Mouse (Mus musculus) myocyte (in vitro differentiated cells): ENCODE data around the gene Csnk1e.

Experiments used
- MYOD1 ChIP-seq, 3 experiments: IDR thresholded peaks; one replicate each; pipeline ENCODE4 v1.6.1; 2011; ENCODE audit warnings: control low read depth in 2 of 3, low read depth in 2 of 3, mild to moderate bottlenecking in 2 of 3, moderate library complexity in 1 of 3; ENCODE audit not compliant: insufficient read length in 2 of 3, control insufficient read depth in 1 of 3
- POLR2A ChIP-seq: IDR thresholded peaks from one replicate; pipeline ENCODE4 v1.6.1; 2011; ENCODE audit warnings: low read depth, mild to moderate bottlenecking, control low read depth, moderate library complexity; ENCODE audit not compliant: insufficient read length
- POLR2AphosphoS2 ChIP-seq: IDR thresholded peaks from one replicate; pipeline ENCODE4 v1.6.1; 2011; ENCODE audit warnings: low read depth, control low read depth; ENCODE audit not compliant: insufficient read length

DNA sequence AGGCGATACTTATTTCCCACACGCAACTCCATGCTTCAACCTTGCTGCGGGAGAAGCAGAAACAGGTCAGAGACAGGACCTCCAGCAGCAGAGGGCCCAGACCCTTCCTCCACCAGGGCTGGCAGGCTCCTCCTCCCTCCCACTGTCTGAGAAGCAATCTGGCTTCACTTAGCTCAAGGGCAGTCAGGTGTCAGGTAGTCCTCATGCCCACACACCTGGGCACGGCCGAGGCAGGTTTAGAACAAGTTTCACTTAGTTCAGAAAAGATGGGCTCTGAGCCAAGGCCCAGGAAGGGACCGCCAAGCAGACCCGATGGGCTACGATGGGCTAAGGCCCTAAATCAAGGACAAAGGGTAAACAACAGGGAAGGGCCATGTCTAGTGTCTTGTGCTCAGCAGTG is 16.6 kb downstream of the Csnk1e start:
- TF ChIP-seq POLR2A, result no peak
- TF ChIP-seq POLR2AphosphoS2, result no peak
- no peak for TF ChIP-seq MYOD1 (IDR thresholded peaks at IDR 0.05; ENCODE audit: control insufficient read depth in 1 of 3, insufficient read length in 2 of 3, low read depth in 2 of 3)
